Mouse (Mus musculus) brown adipose tissue, adult 24 weeks (tissue): ENCODE results near the gene Lemd2. TPM values are rescaled to one million over a fixed set of nuclear protein-coding genes. Genes with fewer than 3 reads are reported as not detected.
A peak's percentile ranks its signal among the peaks of the same experiment; 100 is the strongest.

ENCODE experiments used
- H3K27ac ChIP-seq: fragments of 200-500 bp; replicated peaks from 2 replicates; pipeline ENCODE4 v1.5.1; 2012; ENCODE audit warnings: low read depth, mild to moderate bottlenecking, low read length
- H3K4me1 ChIP-seq: fragments of 200-500 bp; 2 replicates; pipeline ENCODE4 v1.6.1; 2012; ENCODE audit warnings: low read length, mixed read lengths; ENCODE audit not compliant: control insufficient read depth, insufficient read depth, insufficient read length
- H3K4me3 ChIP-seq: fragments of 200-500 bp; 2 replicates; pipeline ENCODE4 v1.5.1; 2012; ENCODE audit warnings: low read depth, mild to moderate bottlenecking, low read length, moderate library complexity; ENCODE audit not compliant: insufficient read depth
- polyA plus RNA-seq: library from polyadenylated mRNA; stranded (reverse); fragments of >200 nt; gene quantifications from 2 replicates; pipeline ENCODE4 v1.2.4, GENCODE M21; 2012; ENCODE audit not compliant: missing spikeins, insufficient read depth, insufficient read length

Gene Lemd2
- polyA plus RNA-seq, 1 experiment, result 12.3 TPM

DNA sequence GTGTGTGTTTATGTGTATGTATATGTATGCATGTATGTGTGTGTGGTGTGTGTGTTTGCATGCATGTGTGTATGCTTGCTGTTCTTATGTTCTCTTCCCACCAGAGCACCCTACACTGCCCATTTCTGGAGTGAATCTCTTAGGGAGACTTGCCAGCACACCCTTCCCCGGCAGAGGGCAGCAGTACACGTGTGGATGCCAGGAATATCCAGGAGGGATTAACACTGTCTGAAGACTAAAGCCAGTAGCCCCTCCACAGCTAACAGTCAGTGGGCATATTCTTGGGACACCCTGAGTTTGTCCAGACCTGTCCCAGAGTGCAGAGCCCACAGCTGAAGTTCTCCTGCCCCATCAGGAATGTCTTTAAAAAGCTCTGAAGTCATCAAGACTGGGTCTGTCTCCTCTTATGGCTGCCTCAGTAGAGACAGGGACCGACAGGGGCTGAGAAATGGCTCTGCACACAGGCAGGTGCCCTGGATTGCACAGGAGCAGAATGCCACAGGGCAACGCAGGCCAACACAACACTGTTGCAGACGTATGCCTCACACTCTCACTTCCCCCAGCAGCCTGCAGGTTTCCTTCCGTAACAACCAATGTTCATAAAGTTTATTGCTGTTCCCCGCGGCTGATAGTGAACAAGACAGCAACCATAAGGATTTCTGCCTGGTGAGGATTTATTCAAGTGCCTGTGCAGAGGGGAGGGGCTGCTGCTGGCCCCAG lies 39.1 kb downstream of the Lemd2 start:
- Histone ChIP-seq H3K4me1 (peaks cover 14% of the 10 kb centered on the region), H3K4me3 (no peak overlapping the region), H3K27ac (no peak overlapping the region)

DNA sequence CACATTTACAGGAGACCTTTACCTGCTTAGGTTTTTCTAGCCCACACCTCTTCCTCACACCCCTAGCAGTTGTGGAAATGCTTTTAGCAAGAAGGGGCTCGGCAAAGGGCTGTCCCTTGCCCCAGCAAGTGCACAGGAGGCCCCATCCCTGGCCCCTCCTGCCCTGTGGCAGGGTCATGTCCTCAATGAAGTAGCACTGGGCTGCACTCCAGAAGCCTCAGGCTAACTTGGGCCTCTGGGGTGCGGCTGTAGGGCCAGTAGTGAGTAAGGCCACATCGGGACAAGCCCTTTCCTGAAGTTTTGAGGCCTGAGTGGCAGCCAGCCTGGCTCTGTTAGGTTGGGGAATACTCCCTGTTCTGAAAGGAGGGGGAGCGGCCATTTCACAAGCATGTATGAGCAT lies 43.4 kb downstream of the Lemd2 start:
- peaks cover 3% of the 10 kb centered on the region for H3K4me1 ChIP-seq
- H3K27ac ChIP-seq, result no peak overlapping the region; the same call in 1 of the 2 replicates
- H3K4me3 ChIP-seq, result no peak overlapping the region

DNA sequence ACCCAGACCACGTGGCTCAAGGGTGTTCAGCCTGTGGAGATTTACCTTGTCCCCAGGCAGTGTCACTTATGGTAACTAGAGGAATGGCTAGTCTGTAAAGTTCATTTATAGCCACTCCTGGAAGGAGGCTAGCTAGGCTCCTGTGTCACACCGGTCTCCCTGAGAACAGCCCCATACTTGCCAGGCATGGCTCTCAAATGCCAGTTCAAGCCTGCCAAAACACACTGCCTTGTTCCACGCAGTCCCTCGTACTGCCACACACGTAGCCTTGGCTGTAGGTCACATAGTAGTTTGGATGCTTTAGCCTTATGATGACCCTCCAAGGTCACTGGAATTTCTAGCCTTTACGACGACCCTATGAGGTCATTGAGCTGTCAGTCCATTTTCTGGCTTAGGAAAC lies 45.1 kb downstream of the Lemd2 start:
- H3K27ac ChIP-seq, result no peak overlapping the region

DNA sequence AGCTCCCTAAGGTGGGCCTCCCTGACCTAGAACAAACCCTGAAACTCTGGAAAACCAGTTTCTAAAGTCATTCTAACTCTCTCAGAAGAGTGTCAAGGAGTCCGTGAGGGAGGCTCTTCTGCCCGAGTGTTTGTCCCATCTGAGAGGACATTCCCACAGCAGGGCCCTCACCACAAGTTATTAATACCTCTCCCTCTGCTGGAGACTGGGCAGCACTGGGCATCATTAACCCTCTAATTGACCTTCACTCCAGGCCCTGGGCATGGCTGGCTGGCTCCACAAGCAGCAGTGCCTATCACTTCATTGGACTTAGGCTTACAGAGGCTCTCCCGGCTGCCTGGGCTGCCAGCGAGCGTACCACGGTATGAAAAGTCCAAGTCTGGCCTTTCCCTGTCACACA lies 45.8 kb downstream of the Lemd2 start:
- Histone ChIP-seq H3K4me3 (no peak overlapping the region), H3K4me1 (peaks cover 15% of the 10 kb centered on the region), H3K27ac (0 out of 2 replicates have a peak overlapping the region, but pooled peaks have one; percentile 14)

More for the DNA sequence above, 45.1 kb downstream of the Lemd2 start:
- peaks cover 10% of the 10 kb centered on the region for H3K4me1 ChIP-seq
- H3K4me3 ChIP-seq, result no peak overlapping the region

DNA sequence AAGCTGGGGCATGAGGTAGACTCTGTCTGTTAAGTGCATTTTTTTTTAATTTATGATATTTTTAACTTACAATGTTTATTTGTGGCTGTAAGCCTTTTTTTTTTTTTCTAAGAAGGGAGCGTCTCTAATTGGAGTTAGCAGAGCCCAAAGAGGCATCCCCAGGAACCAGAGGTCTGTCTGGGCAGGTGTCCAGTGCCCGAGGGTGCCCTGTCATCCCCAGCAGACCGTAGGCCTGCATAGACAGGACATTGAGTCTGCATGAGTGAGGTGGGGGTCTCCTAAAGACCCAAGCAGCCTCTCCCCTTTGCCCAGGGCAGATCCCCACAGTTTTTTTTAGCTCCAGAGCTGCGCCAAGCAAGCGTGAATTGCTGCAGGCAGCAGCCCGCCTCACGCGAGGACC lies 48.5 kb downstream of the Lemd2 start:
- Histone ChIP-seq H3K4me3 (no peak overlapping the region), H3K27ac (no peak overlapping the region)

DNA sequence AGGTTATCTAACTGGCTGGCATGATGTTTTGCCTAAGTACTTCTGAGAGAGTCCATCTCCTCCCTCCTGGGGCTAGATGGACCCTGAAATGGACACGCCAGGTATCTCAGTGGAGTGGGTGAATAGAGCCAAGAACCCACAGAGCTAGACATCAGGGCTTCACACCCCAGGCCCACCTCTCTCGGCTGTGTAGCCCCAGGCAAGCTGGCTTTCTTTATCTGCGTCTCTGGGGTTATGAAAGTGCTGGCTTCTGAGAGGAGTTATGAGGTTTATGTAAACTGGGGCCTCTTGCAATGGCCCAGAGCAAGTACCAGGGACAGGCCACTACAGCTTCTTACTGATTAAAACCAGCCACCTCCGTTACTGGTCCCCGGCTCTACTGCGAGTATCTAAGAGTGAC lies 49.4 kb downstream of the Lemd2 start:
- peak overlapping the region; percentile 75 for H3K27ac ChIP-seq
- H3K4me1 ChIP-seq, result peaks cover 13% of the 10 kb centered on the region
- H3K4me3 ChIP-seq, result no peak overlapping the region

More for the DNA sequence above, 48.5 kb downstream of the Lemd2 start:
- H3K4me1 ChIP-seq, result peaks cover 13% of the 10 kb centered on the region

DNA sequence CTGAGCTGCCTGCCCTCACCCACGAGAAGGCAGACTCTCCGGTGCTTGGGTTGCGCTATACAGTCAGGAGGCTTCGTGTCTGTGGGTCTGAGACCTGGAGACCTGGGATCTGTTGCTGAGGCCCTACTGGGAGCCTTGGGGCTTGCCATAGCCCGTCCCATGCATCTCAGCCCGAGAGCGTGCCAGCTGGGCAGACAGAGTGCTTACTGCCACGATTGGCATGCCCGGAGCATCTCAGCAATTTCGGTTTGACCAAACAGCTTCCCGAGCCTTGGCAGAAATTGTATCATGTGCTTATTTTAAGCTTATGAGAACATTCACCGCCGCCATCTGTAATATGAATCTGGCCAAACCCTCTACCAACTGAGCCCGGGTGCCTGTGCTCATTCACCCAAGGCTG lies 50.0 kb downstream of the Lemd2 start:
- Histone ChIP-seq H3K4me3 (no peak overlapping the region), H3K4me1 (peaks cover 13% of the 10 kb centered on the region), H3K27ac (peak overlapping the region; percentile 92)

DNA sequence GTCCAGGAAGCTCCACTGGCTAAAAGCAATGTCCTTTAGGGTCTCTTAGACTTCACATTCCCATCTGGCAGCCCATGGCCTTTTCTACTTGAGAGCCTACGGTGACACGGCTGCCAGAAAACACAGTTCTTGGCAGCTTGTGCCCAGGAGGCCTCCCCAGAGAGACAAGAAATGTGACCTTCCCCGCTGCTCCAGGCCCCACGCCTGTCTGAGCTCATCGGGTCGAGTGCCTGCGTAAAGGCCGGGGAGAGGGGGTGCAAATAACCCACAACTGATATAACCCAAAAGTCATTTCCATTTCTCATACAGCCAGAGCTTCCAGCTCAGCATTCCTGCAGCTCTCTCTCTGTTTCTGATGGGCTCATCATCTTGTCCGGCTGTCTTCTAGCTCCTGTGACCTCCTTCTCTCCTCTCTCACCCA lies 50.5 kb downstream of the Lemd2 start:
- H3K4me3 ChIP-seq, result no peak overlapping the region
- peaks cover 13% of the 10 kb centered on the region for H3K4me1 ChIP-seq
- H3K27ac ChIP-seq, result peak overlapping the region; percentile 92

DNA sequence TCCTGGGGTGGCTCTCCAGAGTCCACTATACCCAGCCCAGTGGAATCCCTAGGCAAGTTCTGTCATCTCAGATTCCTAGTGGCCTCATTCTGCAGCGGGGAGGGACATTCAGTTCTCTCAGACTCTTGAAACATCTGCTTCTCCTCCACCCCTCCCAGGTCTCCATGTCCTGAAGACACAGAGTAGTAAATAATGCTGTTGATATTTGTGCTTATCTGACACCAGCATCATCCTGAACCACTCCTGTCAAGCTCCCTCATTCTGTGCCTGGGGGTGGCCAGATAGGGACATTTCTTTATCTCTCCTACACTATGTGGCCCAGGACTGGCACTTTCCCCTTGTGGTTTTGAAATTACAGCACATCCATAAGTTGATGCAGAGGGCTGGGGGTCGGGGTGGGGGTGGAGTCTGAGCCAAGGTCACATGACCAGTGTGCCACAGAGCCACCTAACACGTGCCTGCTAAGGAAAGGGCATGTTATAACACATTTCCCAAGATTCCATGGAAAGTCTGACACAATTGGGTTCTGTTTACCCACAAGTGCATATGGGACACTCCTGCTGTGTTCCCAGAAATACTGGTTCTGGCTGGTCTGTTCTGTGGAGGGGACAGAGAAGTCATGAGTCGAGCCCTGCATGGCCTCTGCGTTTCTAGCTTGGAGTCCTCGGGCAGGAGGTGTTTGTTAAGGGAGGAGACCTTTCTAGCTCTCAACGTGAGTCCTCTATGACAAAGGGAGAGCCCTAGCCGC lies 51.1 kb downstream of the Lemd2 start:
- H3K27ac ChIP-seq, result peak overlapping the region; percentile 75
- no peak overlapping the region for H3K4me3 ChIP-seq
- H3K4me1 ChIP-seq, result peaks cover 13% of the 10 kb centered on the region

DNA sequence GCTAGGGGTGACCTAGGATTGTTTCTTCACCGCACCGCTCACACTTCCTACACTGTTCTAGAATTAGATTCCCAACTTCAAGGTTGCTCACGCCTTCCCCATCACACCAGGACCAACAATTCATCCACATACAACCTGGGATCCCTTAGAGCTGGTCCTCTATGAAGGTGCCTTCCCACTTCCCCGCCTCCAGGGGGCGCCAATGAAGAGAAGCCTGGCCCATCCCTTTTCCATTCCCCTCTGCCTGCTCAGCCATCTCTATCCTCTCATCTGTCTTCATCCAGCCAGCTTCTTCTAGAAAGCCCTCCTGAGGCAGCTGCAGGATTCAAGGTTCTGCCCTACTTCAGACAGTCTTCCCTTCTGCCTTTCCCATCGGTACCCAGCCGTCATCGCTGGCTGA lies 52.9 kb downstream of the Lemd2 start:
- H3K4me1 ChIP-seq, result peaks cover 13% of the 10 kb centered on the region
- no peak overlapping the region for H3K27ac ChIP-seq
- no peak overlapping the region for H3K4me3 ChIP-seq

DNA sequence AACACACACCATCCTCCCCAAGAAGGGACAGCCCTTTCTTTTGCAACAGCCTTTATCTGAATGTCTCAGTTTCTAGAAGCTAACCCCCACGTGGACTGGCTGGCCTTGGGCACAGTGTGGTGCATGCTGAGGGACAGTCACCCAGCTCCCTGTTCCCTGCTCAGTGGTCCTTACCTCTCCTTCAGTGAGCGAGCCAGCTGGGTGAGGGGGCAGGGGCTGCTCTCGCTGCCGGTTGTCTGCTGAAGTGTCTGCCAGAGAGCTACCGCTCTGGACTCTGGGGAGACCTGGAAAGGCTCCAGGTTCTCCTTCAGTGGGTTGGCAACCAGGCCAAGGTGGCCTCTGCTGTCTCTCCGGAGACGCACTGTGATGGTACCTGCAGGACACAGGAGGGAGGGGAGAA lies 53.4 kb downstream of the Lemd2 start:
- Histone ChIP-seq H3K4me1 (peaks cover 13% of the 10 kb centered on the region), H3K27ac (no peak overlapping the region), H3K4me3 (no peak overlapping the region)

DNA sequence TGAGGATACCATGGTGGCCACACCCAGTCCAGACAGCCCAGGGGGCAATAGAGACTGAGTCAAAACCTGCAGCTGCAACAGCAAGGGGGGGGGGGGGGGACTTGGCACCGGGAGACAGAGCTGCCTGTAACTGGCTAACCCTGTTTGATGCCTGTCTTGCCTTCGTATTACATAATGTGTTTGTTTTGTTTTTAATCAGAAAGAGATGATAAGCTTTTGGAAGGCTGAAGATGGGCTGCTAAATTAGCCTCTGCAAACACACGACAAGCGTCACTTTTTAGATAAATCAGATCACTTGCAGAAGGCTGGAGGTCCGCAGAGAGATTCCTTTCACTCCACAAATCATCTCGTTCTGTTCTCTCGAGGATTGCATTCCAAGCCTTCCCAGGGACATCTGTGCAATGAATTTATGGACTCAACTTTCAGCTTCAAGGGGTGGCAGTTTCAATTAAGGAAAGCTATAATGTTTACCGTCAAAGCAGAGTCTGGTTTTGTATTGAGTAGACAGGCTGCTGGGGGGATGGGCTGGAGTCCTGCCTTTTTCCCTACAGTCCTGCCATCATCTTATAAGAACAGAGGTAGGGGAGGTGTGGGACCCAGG lies 57.8 kb downstream of the Lemd2 start:
- Histone ChIP-seq H3K4me1 (no peaks in the 10 kb centered on the region; the same call in 1 of the 2 replicates), H3K4me3 (no peak overlapping the region), H3K27ac (no peak overlapping the region)

DNA sequence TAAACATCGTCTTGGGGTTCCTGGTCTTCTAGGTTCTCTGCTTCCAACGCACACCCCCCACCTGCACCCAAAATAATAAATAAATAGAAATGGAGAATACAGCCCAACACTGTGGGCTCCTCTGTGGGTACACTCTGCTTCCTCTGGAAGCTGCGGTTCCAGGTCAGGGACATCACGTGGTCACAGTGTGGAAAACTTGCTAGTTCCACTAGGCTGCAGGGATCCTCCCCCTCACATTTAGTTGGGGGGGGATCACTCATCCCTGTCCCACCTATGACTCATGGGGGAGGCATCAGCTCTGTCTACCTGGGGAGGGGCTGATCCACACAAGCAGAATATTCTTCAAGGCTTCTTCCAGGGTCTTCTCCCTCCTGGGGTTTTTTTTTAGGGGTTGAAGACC lies 60.1 kb downstream of the Lemd2 start:
- Histone ChIP-seq H3K4me3 (no peak overlapping the region), H3K4me1 (no peaks in the 10 kb centered on the region)

DNA sequence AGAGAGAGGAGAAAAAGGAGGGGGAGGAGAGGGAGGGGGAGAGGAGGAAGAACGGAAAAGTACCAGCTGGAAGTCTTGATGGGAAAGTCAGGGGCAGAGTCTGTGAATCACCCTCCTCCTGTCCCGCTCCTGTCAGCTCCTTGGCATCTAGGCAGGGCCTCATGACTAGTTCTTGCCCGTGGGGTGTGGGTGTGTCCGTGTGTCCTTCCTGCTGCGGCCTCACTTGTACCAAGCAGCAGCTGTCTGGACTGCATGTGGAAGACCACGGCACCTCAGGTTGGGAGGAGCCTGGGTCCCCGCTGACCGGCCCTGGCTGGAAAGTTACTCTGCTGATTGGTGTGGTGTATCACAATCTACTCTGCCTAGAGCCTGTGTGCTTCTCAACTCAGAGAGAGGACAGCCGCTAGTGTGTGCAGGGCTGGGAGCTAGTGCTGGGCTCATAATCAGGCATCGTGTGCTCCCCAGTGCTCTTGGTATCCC lies 62.3 kb downstream of the Lemd2 start:
- H3K27ac ChIP-seq, result no peak overlapping the region
- 0 out of 2 replicates have a peak, but pooled peaks cover 2% of the 10 kb centered on the region for H3K4me1 ChIP-seq
- H3K4me3 ChIP-seq, result no peak overlapping the region

More for the DNA sequence above, 60.1 kb downstream of the Lemd2 start:
- H3K27ac ChIP-seq, result no peak overlapping the region

DNA sequence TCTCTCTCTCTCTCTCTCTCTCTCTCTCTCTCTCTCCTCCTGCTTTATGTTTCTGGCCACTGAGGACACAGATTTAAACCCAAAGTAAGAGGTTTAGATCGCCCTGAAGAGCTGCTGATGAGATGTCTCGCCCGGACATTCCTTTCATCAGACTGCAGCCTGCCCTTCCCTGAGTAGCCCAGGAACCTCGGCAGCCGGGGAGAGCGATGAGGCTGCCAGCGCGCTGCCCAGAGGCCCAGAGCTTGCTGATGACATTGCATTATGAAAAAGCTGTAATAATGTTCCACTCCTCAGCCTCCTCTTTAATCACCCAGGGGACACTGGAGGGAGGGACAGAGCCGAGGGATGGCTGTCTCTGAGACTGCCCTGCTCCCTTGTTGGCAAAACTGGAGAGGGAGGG lies 64.0 kb downstream of the Lemd2 start:
- H3K27ac ChIP-seq, result no peak overlapping the region; the same call in 1 of the 2 replicates
- H3K4me3 ChIP-seq, result no peak overlapping the region
- H3K4me1 ChIP-seq, result 0 out of 2 replicates have a peak, but pooled peaks cover 5% of the 10 kb centered on the region
